Mouse (Mus musculus) thymus, adult 2 months (tissue): ENCODE measurements at regions not wholly inside any gene's neighbourhood (a gene's known extent, or its start where the extent isn't known, plus 50 kb on each side); places are given as distances from the start of the nearest gene placed in this dataset.

ENCODE experiments used
- CTCF ChIP-seq: fragments of 200-500 bp; IDR thresholded peaks from 2 replicates; pipeline ENCODE4 v1.5.1; 2012; ENCODE audit warnings: mild to moderate bottlenecking, control low read depth, low read length, moderate library complexity, borderline replicate concordance; ENCODE audit not compliant: control insufficient read depth, poor library complexity, insufficient read depth; ENCODE audit errors: extremely low read depth
- POLR2A ChIP-seq: fragments of 200-500 bp; IDR thresholded peaks from 2 replicates; pipeline ENCODE4 v1.6.1; 2012; ENCODE audit warnings: mild to moderate bottlenecking, low read length, control low read depth, moderate library complexity; ENCODE audit not compliant: control insufficient read depth, poor library complexity, insufficient read depth; ENCODE audit errors: extremely low read depth

DNA sequence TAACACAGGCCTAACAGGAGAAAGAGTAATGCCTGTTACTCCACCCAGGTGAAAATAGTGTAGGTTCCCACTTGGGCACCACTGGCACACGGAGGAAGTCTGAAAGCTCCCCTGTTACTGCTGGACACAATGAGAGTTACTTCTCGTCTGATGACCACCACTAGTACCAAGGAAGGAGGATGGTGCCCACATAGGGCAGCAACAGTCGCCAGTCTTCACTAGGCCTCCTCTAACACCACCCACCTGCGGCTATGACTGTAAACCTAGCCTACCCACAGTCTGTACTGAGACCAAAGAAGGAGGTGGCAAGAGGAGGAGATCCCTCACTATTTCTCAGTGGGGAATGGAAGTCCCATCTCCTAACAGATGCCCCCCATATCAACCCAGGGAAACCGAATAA, 161.7 kb downstream of the Hlx start:
- no peak for TF ChIP-seq POLR2A
- TF ChIP-seq CTCF, result no peak
